Mouse (Mus musculus): ENCODE measurements around the gene Tpx2.

DNA sequence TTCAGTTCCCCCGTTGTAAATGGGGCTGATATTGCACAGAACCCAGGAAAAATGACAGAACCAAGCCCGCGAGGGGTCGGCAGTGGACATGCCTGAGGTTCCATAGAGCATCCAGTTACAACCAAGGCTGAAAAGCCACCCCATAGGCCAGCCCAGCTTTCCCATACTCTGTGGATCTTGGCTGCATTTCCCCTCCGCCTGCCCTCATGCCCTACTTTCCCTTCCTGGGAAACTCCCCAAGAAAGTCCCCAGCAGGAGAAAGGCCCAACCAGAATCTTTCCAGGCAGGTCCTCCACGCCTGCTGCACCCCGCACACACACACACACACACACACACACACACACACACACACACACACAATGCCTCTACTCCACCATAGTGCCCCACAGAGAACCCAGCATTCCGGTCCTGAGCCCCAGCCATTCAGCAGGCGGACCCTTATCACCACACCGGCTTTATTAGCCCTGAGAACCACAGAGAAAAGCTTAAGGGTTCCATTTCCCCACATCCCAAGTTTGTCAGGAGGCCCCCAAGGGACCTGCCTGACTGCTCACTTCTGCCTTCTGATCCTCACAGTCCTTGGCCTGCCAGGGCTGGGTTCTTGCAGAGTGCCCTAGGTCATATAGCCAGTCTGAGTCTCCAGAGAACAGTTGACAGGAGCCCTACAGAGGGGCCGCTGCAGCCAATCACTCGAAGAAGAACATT lies 83.8 kb downstream of the Tpx2 start:
- TF ChIP-seq CTCF (IDR thresholded peaks at IDR 0.05; ENCODE audit: low read depth, low read length) (no peak), POLR2AphosphoS5 (IDR thresholded peaks at IDR 0.05; ENCODE audit: insufficient replicate concordance, low read depth, low read length) (no peak)
